Mouse (Mus musculus): ENCODE results near the gene Nr1d2.
A peak's percentile ranks its signal among the peaks of the same experiment; 100 is the strongest.
"Not testable (repeated sequence)": the region's sequence is repeated elsewhere in the genome, so short reads cannot be mapped to it uniquely, and the experiment has no call there.

Gene Nr1d2

GRCm38 (mm10) chr14:18238750-18239731 is at the start of gene Nr1d2:
Nr1d2 (minus strand) TSS chr14:18239127.
- DNase-seq (ENCODE audit: low read depth), result peak; percentile 96

DNA sequence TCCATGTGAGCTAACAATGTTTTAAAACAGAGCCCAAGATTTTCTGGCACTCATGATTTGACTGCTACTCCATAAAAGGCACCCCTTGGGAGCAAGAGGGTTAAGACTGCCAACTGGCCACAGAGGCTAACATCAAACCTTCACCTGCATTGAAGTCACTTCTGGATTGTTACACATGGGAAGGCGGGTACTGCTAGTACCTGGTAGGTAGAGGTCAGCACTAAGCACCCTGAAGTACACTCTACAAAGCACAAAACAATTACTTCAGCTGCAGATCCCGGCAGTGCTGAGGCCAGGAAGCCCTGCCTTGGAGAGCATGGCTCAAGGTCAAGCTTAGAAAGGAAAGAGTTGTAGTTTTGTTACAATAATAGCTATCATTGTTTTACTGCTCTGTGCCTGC is 48.5 kb upstream of the Nr1d2 start:
- no peak for DNase-seq (ENCODE audit: low read depth)

GRCm38 (mm10) chr14:18286441-18286840 is 47.5 kb upstream of the Nr1d2 start:
- DNase-seq (ENCODE audit: low read depth), result no peak

DNA sequence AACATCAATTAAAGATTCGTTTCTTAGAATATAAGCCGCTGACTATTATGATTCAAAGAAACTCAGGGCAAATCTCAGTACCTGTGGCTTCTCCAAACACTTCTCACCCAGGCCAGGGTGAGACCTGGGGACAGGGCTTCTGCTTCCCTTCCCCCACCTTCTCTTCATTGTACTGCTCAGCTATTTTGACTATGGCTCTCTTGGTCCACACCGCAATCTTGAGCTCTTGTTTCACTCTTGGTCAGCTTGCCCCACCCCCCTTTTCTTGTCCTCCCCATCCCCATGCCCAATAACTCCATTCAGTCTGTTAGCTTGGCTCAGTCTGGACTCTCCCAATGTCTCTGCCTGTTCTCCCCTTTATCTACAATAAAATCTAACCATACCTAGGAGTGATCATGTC is 46.5 kb upstream of the Nr1d2 start:
- no peak for DNase-seq (ENCODE audit: low read depth)

GRCm38 (mm10) chr14:18284581-18284980 is 45.7 kb upstream of the Nr1d2 start:
- DNase-seq (ENCODE audit: low read depth), result no peak

DNA sequence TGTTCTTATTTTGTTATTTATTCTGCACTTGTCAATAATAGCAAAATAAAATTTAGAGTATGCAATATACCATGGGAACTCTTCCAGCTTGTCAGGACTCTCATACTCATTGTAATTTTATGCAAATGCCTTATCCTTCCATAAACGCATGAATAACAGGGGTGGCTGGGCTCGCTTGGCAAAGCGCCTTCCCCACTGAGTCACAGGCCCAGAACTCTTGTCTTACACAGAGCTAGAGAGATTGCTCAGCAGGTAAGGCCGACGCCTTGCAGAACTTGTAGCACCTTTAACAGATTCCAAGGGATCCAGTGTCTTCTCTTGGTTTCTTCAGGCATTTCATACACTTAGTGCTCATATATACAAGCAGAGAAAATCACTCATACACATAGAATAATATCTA is 41.4 kb upstream of the Nr1d2 start:
- no peak for DNase-seq (ENCODE audit: low read depth)

GRCm38 (mm10) chr14:18274526-18274925 is 35.6 kb upstream of the Nr1d2 start:
- no peak for DNase-seq (ENCODE audit: low read depth)

DNA sequence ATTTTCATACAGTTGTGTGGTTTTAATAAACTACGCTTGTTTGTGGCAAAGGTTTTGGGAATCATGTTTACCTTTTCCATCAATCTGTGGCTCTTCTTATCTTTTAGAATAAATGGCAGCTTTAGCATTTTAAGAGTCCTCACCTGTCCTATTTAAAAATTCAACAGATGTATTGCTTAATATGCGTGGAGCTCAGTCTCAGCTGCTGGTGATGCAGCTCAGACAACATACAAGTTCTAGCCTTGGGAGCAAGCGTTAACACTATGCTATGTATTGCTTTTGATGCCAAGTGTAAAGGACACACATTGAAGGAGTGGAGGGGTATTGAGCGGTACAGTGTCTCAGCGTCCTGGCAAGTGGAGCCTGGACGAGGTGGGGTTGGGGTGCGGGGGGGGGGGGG is 32.7 kb upstream of the Nr1d2 start:
- peak; percentile 27 for DNase-seq (ENCODE audit: low read depth)

DNA sequence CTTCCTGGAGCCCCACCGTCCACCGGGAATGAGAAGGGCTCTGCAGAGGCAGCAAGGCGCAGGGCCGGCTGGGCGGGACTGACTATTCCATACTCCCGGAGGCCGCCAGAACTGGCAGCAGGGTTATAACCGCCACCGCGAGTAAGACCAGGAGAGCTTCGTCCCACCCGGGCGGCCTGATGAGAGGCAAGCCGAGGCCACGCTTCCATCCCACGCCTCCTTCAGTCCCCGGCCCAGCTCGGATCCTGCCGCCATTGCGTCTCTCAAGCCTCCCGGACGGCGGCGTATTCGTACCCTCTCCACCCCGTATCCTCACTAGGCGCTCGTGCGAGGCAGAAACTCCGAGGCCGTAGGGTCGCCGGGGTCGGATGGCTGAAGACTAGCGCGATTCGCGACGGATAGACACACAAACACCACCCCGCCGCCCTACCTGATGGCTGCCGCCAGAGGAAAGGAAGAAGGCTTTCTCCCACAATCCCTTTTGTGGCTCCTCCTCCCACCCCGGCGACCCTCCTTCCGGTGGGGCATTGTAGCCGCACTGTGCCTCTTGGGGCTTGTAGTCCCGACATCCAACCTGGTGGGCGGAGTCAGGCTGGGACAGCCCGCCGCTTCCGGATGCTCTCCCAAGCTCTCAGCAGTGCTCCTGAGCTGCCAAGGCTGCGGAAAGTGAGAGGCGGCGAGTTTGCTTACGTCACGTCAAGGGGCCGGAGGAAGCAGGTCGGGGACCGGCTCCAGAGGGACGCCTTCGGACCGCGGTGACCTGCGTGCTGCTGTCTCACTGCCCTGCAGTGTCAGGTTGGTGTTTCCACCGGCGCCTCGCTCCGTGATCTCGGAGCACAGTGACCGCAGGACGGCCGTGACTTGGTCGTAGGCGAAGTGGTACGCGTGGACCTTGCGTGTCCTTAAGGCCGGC is 31.9 kb upstream of the Nr1d2 start, which contains the start of the genes Nkiras1 and Rpl15:
TSS of gene Nkiras1 (plus strand) at position 608 of the 913 bp plus-strand sequence.
TSS of gene Rpl15 (minus strand) at position 863 of the 913 bp plus-strand sequence.
- peak; percentile 98 for DNase-seq (ENCODE audit: low read depth)

DNA sequence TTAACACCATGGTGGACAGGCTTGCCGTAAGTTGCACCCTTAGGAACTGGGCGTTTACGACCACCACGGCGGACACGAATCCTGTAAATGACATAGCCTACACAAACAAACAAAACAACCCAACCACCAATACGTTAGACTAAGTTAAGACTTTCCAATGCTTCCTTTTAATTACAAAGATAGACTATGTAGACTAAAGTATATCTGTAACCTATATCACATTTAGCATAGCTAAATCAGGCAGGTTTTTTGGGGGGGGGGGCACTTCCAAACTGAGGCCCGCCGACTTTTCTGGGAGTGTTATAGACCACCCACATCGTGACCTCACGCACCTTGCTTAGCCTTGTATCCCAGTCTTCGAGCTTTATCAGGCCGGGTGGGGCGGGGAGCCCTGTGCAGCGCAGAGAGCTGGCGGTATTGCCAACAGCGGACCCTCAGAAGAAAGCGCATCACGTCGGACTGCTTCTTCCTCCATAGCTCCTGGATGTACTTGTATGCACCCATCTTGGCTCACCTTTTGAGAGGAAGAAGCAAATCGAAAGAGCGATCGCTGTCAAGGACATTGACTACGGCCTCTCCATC is 31.1 kb upstream of the Nr1d2 start:
- DNase-seq (ENCODE audit: low read depth), result not testable (repeated sequence)

GRCm38 (mm10) chr14:18263427-18263826 is 24.5 kb upstream of the Nr1d2 start:
- no peak for DNase-seq (ENCODE audit: low read depth)

GRCm38 (mm10) chr14:18261203-18261602 is 22.3 kb upstream of the Nr1d2 start:
- no peak for DNase-seq (ENCODE audit: low read depth)

DNA sequence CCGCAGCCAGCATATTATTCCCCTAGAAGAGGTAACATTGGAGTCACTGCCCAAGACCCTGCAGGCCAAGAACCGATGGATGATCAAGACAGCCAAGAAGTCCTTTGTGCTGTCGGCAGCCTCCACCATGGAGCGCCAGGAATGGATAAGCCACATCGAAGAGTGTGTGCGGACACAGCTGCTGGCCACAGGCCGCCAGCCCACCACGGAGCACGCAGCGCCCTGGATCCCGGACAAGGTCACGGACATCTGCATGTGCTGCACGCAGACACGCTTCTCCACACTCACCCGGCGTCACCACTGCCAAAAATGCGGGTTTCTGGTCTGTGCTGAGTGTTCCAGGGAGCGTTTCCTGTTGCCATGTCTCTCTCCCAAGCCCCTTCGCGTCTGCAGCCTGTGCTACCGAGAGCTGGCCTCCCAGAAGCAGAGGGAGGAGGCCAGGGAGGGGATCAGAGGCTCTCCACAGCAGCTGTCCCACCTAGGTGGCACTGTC is 3.8 kb upstream of the Nr1d2 start:
- no peak for DNase-seq (ENCODE audit: low read depth)

GRCm38 (mm10) chr14:18241786-18242185 is 2.9 kb upstream of the Nr1d2 start:
- DNase-seq (ENCODE audit: low read depth), result no peak

DNA sequence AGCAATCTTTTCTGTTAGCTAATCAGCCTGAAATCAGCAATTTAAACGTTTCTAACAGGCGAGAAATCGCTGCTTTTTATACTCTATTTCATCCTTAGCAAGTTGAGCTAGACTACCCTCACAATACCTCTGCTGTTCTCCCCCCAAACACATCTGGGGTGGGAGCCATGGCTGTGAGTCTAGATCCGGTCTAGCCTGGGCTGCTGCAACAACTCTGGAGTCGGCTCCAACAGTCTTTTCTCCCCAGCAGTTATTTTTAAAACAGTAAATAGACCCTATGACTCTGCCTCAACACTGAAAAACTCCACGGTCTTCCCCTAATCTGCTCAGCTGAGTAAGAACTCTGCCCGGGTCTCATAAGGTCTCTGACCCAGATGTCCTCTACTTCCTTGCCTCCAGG is 1.2 kb upstream of the Nr1d2 start:
- DNase-seq (ENCODE audit: low read depth), result no peak

DNA sequence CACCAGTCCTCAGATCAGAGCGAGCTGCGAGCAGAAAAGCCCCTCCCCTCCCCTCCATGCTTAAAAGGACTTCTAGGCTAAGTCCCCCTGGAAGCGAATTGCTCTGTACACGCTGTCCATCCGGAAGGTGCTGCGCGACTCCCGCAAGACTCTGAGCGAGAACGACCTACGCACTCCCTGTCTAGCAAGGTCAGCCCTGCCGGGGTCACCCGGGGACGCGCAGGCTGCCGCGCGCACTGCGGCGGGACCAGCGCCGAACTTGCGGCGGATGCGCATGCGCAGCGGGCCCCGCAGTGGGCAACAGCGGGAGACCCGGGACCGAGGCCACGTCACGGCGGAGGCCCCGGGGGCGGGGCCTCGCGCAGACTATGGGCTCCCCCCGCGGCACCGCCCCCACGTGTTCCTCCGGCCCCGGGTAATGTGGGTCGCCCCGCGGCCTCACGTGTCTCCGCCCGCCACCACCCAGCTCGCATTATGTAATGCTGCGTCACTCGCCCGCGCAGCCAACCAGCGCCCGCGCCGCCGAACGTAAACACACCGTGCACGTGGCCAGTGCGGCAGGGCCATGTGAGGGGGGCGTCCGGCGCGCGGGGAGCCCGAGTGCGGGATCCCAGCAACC is 687 bp downstream of the Nr1d2 start:
- peak; percentile 83 for DNase-seq (ENCODE audit: low read depth)

GRCm38 (mm10) chr14:18237381-18237780 is 1.5 kb downstream of the Nr1d2 start:
- DNase-seq (ENCODE audit: low read depth), result no peak

DNA sequence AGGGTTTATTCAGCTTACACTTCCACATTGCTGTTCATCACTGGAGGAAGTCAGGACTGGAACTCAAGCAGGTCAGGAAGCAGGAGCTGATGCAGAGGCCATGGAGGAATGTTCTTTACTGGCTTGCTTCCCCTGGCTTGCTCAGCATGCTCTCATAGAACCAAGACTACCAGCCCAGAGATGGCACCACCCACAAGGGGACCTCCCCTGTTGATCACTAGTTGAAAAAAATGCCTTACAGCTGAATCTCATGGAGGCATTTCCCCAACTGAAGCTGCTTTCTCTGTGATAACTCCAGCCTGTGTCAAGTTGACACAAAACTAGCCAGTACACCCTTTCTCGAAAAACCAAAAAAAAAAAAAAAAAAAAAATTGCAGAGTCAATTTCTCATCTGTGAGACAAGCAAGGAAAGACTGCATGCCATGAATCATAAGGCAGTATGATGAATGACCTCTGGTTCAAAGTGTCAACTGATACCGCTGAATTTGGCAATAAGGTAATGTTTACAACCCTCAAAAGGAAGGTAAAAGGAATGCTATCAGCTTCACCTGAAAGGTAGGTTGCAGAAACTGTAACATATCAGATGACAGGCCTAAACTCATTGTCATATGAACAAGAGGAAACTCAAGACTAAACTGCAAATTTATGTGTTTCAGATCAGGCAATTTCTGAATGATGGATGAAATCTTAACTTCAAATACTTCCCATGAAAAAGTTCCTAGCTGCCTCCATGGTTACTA is 2.3 kb downstream of the Nr1d2 start:
- DNase-seq (ENCODE audit: low read depth), result not testable (repeated sequence)

- DNase-seq (ENCODE audit: low read depth), result no peak
Observed at GRCm38 (mm10) chr14:18233981-18234960, 4.7 kb downstream of the Nr1d2 start.

Measured in c-Kit-positive CD71-positive TER-119-negative erythroid progenitor cells, embryonic 14.5 days (primary cell).